Mouse (Mus musculus) brain, embryonic 14.5 days (tissue): ENCODE measurements around the gene Pdcd1lg2.

ENCODE experiments used
- CTCF ChIP-seq: fragments of 200-500 bp; IDR thresholded peaks from 2 replicates; pipeline ENCODE4 v1.5.1; 2012; ENCODE audit warnings: inconsistent platforms, mild to moderate bottlenecking, moderate library complexity, borderline replicate concordance; ENCODE audit not compliant: insufficient read depth, insufficient read length; ENCODE audit errors: extremely low read depth
- POLR2A ChIP-seq: fragments of 200-500 bp; IDR thresholded peaks from 2 replicates; pipeline ENCODE4 v1.6.1; 2012; ENCODE audit warnings: mild to moderate bottlenecking, inconsistent platforms, borderline replicate concordance; ENCODE audit not compliant: poor library complexity, insufficient read depth, insufficient read length, severe bottlenecking; ENCODE audit errors: extremely low read depth

DNA sequence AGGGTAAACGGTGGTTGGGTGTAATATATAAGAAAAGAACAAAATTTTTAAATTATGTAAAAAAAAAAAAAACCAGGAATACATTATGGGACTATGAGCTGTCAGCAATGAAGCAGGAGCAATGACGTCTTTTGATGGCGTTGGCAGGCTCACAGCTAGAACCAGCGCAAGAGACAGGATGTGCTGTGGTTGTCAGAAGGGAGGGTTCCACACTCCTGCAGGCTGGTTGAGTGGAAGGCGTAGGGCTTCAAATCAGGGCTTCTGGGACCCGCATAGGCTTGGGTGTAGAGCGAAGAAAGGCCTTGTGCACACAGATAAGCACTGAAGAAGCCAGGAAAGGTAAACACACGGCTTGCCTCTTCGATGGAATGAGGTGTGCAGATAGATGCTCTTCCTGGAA is 56.1 kb downstream of the Pdcd1lg2 start:
- TF ChIP-seq CTCF (no peak), POLR2A (no peak)
